Mouse (Mus musculus) gastrocnemius, adult 2 months (tissue): Measurements from ENCODE around the gene Pnpla5. TPM values are rescaled to one million over a fixed set of nuclear protein-coding genes. Genes with fewer than 3 reads are reported as not detected.
A peak's percentile ranks its signal among the peaks of the same experiment; 100 is the strongest.
"Not testable (repeated sequence)": the region's sequence is repeated elsewhere in the genome, so short reads cannot be mapped to it uniquely, and the experiment has no call there.

Experiments
- DNase-seq: peaks from one replicate; pipeline ENCODE4 v3.0.0; 2022
- H3K27ac ChIP-seq: fragments of 200-600 bp; 2 replicates; pipeline ENCODE4 v1.8.1; 2022; ENCODE audit warnings: mild to moderate bottlenecking
- H3K4me3 ChIP-seq: fragments of 200-600 bp; 2 replicates; pipeline ENCODE4 v1.8.1; 2022; ENCODE audit warnings: mild to moderate bottlenecking, moderate library complexity
- CTCF ChIP-seq: fragments of 200-600 bp; IDR thresholded peaks from 2 replicates; pipeline ENCODE4 v1.8.1; 2022; ENCODE audit warnings: antibody characterized with exemption, mild to moderate bottlenecking, moderate library complexity
- intact Hi-C: fragments of 180-260 bp; cut with DNase I; formaldehyde crosslinking; loops from one replicate; pipeline ENCODE4 v1.15.1; 2025
- total RNA-seq, 2 experiments: library from RNA; stranded (reverse); gene quantifications; 2 replicates each; pipeline ENCODE4 v1.2.3; 2021

Gene Pnpla5
- total RNA-seq, 2 experiments from 2014 or later = 0.14 TPM; not detected in 1

GRCm38 (mm10) chr15:84113873-84114272 is 9.1 kb downstream of the Pnpla5 start:
- Histone ChIP-seq H3K27ac (no peak overlapping the region), H3K4me3 (no peak overlapping the region)
- DNase-seq = no peak
- intact Hi-C loops = no loop called here
- TF ChIP-seq CTCF = no peak

DNA sequence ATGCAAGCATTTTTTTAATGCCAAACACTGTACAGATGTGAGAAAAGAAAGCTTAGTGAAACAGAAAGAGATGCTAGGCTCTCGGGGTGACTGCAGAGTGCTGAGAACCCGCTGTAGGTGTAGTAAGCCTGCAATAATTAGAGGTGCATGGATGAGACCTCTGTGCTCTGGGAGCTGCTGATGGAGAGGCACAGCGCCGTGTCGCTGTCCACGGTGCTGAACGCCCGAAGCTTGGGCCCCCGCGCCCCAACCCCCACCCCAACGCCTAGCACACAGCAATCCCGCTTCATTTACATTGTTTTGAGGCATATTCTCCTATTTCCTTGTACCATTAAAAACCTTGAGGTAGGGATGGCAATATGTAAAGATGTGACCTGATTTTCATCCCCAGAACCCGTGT is 14.1 kb downstream of the Pnpla5 start:
- H3K4me3 ChIP-seq = no peak overlapping the region
- no peak for TF ChIP-seq CTCF
- DNase-seq = peak; percentile 36
- intact Hi-C loops = no loop called here
- H3K27ac ChIP-seq = no peak overlapping the region

GRCm38 (mm10) chr15:84105924-84106500 is 17.0 kb downstream of the Pnpla5 start:
- intact Hi-C loops = no loop called here
- TF ChIP-seq CTCF = no peak
- Histone ChIP-seq H3K27ac (no peak overlapping the region), H3K4me3 (peak overlapping the region; percentile 46)
- no peak for DNase-seq

- no peak for TF ChIP-seq CTCF
- DNase-seq = no peak
- intact Hi-C loops = no loop called here
- Histone ChIP-seq H3K4me3 (peak within 1 kb of the TSS; percentile 46), H3K27ac (no peak within 1 kb of the TSS)
These were observed 17.7 kb downstream of the Pnpla5 start, which contains the start of gene Sult4a1 for GRCm38 (mm10) chr15:84105105-84105923. Sult4a1 (minus strand) TSS chr15:84105754.

GRCm38 (mm10) chr15:84104626-84105025 is 18.3 kb downstream of the Pnpla5 start:
- no peak overlapping the region for H3K4me3 ChIP-seq
- H3K27ac ChIP-seq = no peak overlapping the region
- DNase-seq = no peak
- no peak for TF ChIP-seq CTCF
- intact Hi-C loops = no loop called here

DNA sequence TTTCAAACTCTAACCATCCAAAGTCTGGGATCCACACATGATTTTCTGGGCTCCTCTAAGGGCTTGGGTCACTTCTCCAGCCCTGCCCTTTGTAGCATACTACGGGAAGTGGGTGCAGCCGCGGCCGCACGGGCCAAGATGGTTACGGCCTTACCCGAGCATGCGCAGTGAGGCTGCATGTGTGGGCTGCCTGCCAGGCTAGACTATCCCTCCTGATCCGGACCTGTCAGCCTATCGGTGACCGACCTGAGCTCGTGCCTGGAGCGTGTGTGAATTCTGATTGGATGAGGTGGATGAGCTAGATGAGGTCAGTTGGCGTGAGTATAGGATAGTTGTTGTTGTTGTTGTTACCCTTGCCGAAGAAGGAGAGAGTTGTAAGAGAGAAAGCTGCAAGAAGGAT is 25.4 kb downstream of the Pnpla5 start:
- intact Hi-C loops, H3K27ac ChIP-seq, H3K4me3 ChIP-seq, DNase-seq: not testable (repeated sequence)

GRCm38 (mm10) chr15:84096051-84096450 is 26.9 kb downstream of the Pnpla5 start:
- intact Hi-C loops = no loop called here
- peak; percentile 76 for DNase-seq
- H3K4me3 ChIP-seq = no peak overlapping the region
- no peak overlapping the region for H3K27ac ChIP-seq
- no peak for TF ChIP-seq CTCF

- H3K27ac ChIP-seq = no peak overlapping the region
These were observed 28.1 kb downstream of the Pnpla5 start for GRCm38 (mm10) chr15:84094921-84095320.

DNA sequence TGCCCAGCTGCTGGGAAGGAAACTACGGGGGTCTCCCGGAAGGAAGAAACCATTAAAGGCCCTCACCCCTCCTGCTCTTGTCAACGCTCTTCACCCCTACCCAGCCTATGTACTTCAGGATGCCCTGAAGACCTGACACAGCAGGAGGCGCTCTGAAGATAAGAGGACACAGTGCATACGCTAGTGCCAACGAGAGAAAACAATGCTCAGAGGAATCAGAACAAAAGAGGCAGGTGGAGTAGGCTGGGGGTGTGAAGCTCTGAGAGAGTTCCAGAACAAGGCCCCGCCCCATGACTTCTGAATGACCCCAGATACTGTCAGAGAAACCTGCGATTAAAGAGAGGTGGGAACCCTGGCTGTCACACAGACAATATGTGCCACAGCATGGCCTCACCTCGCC is 36.2 kb downstream of the Pnpla5 start:
- DNase-seq = no peak
- no peak overlapping the region for H3K27ac ChIP-seq
- intact Hi-C loops = no loop called here
- H3K4me3 ChIP-seq = no peak overlapping the region
- TF ChIP-seq CTCF = no peak

More at GRCm38 (mm10) chr15:84094921-84095320, 28.1 kb downstream of the Pnpla5 start:
- intact Hi-C loops = no loop called here
- H3K4me3 ChIP-seq = no peak overlapping the region
- DNase-seq = no peak
- TF ChIP-seq CTCF = no peak

DNA sequence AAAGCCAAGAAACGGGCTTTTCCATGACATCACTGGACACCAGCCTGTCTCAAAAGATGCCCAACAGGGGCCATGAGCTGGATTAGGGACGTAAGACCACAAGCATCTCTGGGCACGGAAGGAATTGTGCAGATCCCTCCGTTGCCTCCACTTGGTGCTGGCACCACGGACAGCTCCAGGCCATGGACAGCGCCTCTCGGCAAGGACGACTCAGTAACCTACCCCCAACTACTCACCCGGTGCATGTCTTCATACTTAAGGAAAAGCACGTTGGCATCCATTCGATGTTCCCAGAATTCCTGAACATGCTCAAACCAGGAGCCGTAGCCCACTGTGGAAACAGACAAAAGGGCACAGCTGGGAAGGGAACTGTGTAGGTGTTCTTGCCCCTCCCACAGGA is 36.6 kb downstream of the Pnpla5 start:
- intact Hi-C loops = no loop called here
- no peak for DNase-seq
- no peak for TF ChIP-seq CTCF
- H3K27ac ChIP-seq = no peak overlapping the region
- H3K4me3 ChIP-seq = no peak overlapping the region

DNA sequence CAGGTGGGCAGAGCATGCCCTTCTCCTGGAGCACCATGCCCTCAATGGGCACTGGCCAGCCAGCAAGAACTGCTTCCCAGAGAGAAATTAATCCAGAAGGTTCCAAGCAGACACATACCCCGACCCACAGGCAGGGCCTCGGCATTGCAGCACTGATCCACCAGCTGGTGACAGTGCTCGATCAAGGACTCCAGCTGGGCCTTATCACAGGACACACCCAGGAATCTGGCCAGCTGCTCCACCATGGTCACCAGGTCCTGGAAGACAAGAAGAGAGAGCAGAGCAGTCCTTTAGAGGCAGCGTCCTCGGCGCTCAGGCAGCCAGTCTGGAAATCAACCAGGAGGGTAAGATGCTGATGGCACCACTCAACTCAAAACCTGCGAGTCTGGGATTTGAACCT is 42.9 kb downstream of the Pnpla5 start:
- DNase-seq = no peak
- no peak overlapping the region for H3K27ac ChIP-seq
- intact Hi-C loops = no loop called here
- H3K4me3 ChIP-seq = no peak overlapping the region
- no peak for TF ChIP-seq CTCF

DNA sequence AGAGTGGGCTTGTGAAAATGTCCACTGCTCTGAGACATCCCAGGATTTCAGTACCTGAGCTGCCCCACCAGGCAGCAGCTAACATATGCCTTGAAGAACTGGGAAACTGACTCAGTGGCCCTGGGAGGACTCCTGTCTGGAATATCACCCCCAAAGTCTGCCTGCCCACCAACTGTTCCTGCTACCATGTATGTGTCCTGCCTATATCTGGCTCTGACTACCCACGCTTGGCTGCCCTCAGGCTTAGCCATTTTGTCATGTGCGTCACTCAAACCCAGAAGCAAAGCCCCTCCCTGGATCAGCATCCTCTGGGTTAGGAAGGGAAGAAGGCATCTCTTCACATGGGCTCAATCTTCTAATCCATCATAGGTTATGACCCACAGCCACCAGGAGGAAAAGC is 43.5 kb downstream of the Pnpla5 start:
- Histone ChIP-seq H3K4me3 (no peak overlapping the region), H3K27ac (no peak overlapping the region)
- intact Hi-C loops = no loop called here
- TF ChIP-seq CTCF = no peak
- no peak for DNase-seq

- no peak overlapping the region for H3K4me3 ChIP-seq
- no peak for DNase-seq
- H3K27ac ChIP-seq = no peak overlapping the region
- intact Hi-C loops = no loop called here
- no peak for TF ChIP-seq CTCF
These were observed 44.3 kb downstream of the Pnpla5 start for GRCm38 (mm10) chr15:84078667-84079066.

- intact Hi-C loops = no loop called here
- no peak for TF ChIP-seq CTCF
These were observed 45.8 kb downstream of the Pnpla5 start for GRCm38 (mm10) chr15:84077151-84077550.

More at GRCm38 (mm10) chr15:84077151-84077550, 45.8 kb downstream of the Pnpla5 start:
- Histone ChIP-seq H3K4me3 (no peak overlapping the region), H3K27ac (no peak overlapping the region)
- DNase-seq = no peak
